Mouse (Mus musculus): ENCODE data around the gene Olfr584.

The Olfr584 gene

GRCm38 (mm10) chr7:103081585-103081984, at the start of gene Olfr584:
TSS of gene Olfr584 (plus strand) at chr7:103081885.
- DNase-seq (ENCODE audit: low spot score), result no peak

DNA sequence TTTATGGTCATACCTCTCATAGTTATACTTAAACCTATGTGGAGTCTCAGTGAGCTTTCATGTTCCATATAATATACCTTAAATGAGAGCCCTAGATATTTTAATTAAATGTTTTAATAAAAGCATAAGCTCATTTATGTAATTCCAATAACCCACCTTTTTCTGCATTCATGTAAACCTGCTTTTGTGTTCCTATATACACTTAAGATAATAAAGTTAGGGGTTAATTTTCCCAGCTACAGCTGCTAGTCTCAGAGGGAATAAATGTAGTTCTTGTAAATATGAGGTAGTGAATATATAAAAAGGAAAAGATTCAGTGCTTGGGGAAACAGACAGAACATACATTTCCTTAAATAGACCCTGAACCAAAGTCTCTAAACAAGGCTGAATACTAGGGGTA, 44.0 kb upstream of the Olfr584 start, which contains the start of gene Olfr582:
Olfr582 (plus strand) TSS at position 301 of the 400 bp plus-strand sequence.
- no peak for DNase-seq (ENCODE audit: low spot score)

- no peak for DNase-seq (ENCODE audit: low spot score)
Measured at GRCm38 (mm10) chr7:103051000-103051399, 30.7 kb upstream of the Olfr584 start, which contains the start of gene Olfr583. TSS of gene Olfr583 (plus strand) at chr7:103051300.

GRCm38 (mm10) chr7:103097420-103097819, 15.7 kb downstream of the Olfr584 start, which contains the start of gene Olfr585:
TSS of gene Olfr585 (plus strand) at chr7:103097720.
- DNase-seq (ENCODE audit: low spot score), result no peak

DNA sequence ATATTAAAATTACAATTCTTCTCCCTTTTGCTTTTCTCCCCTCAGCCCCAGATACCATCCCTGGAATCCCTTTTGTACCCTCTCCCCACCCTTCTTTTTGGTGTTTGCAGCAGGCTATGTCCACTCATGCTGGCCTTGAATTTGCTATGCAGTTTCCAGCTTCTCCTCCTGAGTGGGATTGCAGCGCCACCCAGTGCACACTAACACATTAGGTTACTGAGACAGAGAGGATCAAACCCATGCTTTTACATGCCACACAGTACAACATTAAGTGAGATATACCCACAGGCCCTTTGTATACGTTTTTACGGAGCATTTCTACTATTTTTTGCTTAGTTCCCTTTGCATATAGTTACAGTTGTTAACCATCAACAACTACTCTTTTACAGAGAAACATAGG, 37.7 kb downstream of the Olfr584 start:
- DNase-seq (ENCODE audit: low spot score), result no peak

GRCm38 (mm10) chr7:103125538-103125937, 43.9 kb downstream of the Olfr584 start, which contains the start of gene Olfr586:
TSS of gene Olfr586 (minus strand) at chr7:103125638.
- DNase-seq (ENCODE audit: low spot score), result no peak
